Mouse (Mus musculus): ENCODE measurements around the gene Rmnd5b. TPM values are rescaled to one million over a fixed set of nuclear protein-coding genes. Genes with fewer than 3 reads are reported as not detected.
"Not testable (repeated sequence)": the region's sequence is repeated elsewhere in the genome, so short reads cannot be mapped to it uniquely, and the experiment has no call there.

Gene Rmnd5b
- polyA plus RNA-seq (2015; fragmentation: Nextera tagmentation; extraction: Ambion mirVana), result 49.3 and 49.9 TPM in 2 replicates

DNA sequence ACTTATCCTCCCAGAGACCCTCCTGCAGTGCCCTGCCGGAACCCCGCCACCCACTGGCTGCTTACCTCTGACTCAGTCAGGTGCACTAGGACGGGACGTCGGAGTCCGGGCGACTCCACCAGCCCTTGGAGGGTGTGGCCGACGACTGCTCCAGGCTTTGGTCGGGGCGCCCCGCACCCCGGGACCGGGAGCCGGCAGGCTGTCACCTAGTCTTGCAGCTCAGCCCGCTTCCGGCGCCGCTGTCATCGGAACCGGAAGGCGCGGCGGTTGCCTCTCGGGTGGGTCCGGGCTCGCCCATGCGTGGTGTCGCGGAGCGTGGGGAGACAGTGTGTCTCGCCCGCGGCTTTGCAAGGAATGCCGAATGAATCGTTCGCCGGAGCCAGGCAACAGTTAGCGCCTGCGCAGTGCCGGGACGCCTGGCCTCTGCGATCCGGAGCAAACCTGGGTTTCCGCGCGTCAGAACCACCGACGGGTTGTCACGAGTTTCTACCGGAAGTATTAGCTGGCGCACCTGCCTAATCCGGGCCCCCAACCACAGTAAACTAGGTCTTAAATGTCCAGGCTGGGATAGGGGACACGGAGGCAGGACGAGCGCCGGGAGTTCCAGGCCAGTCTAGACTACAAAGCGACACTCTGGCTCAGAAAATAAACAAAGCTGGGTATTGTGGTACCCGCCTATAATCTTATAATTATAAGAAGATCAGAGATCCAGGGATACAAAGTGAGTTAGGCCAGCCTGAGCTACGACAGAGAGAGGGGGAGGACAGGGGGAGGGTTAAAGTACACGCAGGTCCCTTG, at the start of gene Rmnd5b:
TSS of gene Rmnd5b (minus strand) at position 372 of the 798 bp plus-strand sequence.
- H3K4me1 ChIP-seq, result peaks cover 24% of the 10 kb centered on the region
- ATAC-seq (ENCODE audit: insufficient number of reproducible peaks, insufficient read depth, low FRiP score, low TSS enrichment, low read depth), result peak; percentile 62
- H3K27ac ChIP-seq, result peak within 1 kb of the TSS; percentile 85
- peak within 1 kb of the TSS; percentile 80 for H3K4me3 ChIP-seq
- H3K9ac ChIP-seq, result peak within 1 kb of the TSS; percentile 79
- H3K36me3 ChIP-seq, result no peaks in the 10 kb centered on the region
- H3K4me2 ChIP-seq, result peak within 1 kb of the TSS; percentile 81
- H3K27me3 ChIP-seq, result no peaks in the 10 kb centered on the region
- under 1% methylated on average over 61 of the region's 61 CpGs for WGBS
- no peaks in the 10 kb centered on the region for H3K9me3 ChIP-seq

- Histone ChIP-seq H3K9me3 (no peaks in the 10 kb centered on the region), H3K9ac (peak overlapping the region; percentile 41; the same call in 1 of the 2 replicates), H3K4me2 (no peak overlapping the region), H3K36me3 (peaks cover 12% of the 10 kb centered on the region), H3K27me3 (no peaks in the 10 kb centered on the region), H3K4me1 (0 out of 2 replicates have a peak, but pooled peaks cover 7% of the 10 kb centered on the region), H3K27ac (no peak overlapping the region), H3K4me3 (no peak overlapping the region)
- no peak for ATAC-seq (ENCODE audit: insufficient number of reproducible peaks, insufficient read depth, low FRiP score, low TSS enrichment, low read depth)
- 43% methylated on average over 8 of the region's 8 CpGs for WGBS
Measured at GRCm38 (mm10) chr11:51681976-51682374, 46.3 kb upstream of the Rmnd5b start.

DNA sequence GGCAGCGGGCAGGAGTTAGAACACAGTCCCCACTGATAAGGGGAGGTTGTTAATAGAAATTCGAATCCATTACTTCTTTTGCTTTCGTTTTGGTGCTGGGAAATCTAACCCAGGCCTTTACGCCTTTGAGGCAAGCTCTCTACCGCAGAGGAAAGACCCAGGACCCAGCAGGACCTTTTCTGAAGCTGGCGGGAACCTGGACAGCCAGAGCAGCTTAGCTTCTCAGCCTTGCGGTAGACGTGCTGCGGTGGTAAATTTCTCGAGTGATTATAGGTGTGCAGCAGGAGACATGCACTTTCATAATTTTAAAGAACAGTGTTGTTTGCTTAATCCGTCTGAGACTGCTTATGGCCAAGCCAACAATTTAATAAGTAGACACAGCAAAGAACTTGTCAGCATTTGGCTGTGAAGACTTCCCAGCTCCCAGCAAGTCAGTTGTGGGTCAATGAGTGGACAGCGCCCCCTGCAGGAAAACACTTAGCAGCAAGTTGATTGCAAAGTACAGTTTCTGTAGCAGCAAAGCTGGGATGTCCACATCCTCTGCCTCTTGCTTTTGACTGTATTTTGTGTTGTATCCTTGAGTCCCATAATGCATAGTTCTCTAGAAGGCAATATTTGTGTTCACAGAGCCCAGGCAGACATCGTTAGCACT, 45.8 kb upstream of the Rmnd5b start:
- Histone ChIP-seq H3K9me3 (no peaks in the 10 kb centered on the region), H3K27ac (no peak overlapping the region), H3K36me3 (peaks cover 12% of the 10 kb centered on the region), H3K27me3 (no peaks in the 10 kb centered on the region), H3K4me3 (no peak overlapping the region), H3K4me1 (0 out of 2 replicates have a peak, but pooled peaks cover 7% of the 10 kb centered on the region), H3K9ac (peak overlapping the region; percentile 41; the same call in 1 of the 2 replicates), H3K4me2 (peak overlapping the region; percentile 23; the same call in 1 of the 2 replicates)
- ATAC-seq (ENCODE audit: insufficient number of reproducible peaks, insufficient read depth, low FRiP score, low TSS enrichment, low read depth), result no peak
- 32% methylated on average over 13 of the region's 13 CpGs for WGBS

DNA sequence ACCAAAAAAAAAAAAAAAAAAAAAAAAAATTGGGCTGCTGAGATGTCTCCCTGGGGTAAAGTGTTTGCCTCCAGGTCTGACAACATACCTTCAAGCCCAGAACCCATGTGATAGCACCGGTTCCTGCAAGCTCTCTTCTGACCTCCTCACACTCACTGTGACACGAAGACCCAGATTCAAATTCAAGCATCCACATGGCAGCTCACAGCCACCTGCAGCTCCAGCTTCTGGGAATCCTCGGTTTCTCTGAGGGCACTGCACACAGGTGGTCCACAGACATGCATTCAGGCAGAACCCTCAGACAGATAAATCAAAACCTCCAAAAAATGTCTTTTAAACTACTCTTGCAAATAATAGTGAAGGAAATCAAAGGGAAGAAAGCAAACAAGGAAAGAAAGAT, 43.8 kb upstream of the Rmnd5b start:
- Histone ChIP-seq H3K27me3 (no peaks in the 10 kb centered on the region), H3K36me3 (no peaks in the 10 kb centered on the region; the same call in 1 of the 2 replicates), H3K4me1 (0 out of 2 replicates have a peak, but pooled peaks cover 7% of the 10 kb centered on the region), H3K9me3 (no peaks in the 10 kb centered on the region), H3K9ac (no peak overlapping the region), H3K4me3 (no peak overlapping the region), H3K4me2 (no peak overlapping the region), H3K27ac (no peak overlapping the region)
- WGBS, result 78% methylated on average over 3 of the region's 3 CpGs
- no peak for ATAC-seq (ENCODE audit: insufficient number of reproducible peaks, insufficient read depth, low FRiP score, low TSS enrichment, low read depth)

- Histone ChIP-seq H3K9ac (no peak overlapping the region), H3K4me2 (no peak overlapping the region), H3K4me3 (no peak overlapping the region), H3K27me3 (no peaks in the 10 kb centered on the region), H3K27ac (no peak overlapping the region), H3K9me3 (no peaks in the 10 kb centered on the region), H3K36me3 (no peaks in the 10 kb centered on the region), H3K4me1 (peaks cover 16% of the 10 kb centered on the region; the same call in 1 of the 2 replicates)
- 76% methylated on average over 6 of the region's 6 CpGs for WGBS
- no peak for ATAC-seq (ENCODE audit: insufficient number of reproducible peaks, insufficient read depth, low FRiP score, low TSS enrichment, low read depth)
Measured at GRCm38 (mm10) chr11:51677737-51678418, 42.2 kb upstream of the Rmnd5b start.

GRCm38 (mm10) chr11:51675386-51675785, 39.7 kb upstream of the Rmnd5b start:
- H3K9me3 ChIP-seq, result no peaks in the 10 kb centered on the region
- no peak for ATAC-seq (ENCODE audit: insufficient number of reproducible peaks, insufficient read depth, low FRiP score, low TSS enrichment, low read depth)
- 77% methylated on average over 5 of the region's 5 CpGs for WGBS
- H3K36me3 ChIP-seq, result no peaks in the 10 kb centered on the region
- H3K9ac ChIP-seq, result no peak overlapping the region
- peaks cover 10% of the 10 kb centered on the region; the same call in 1 of the 2 replicates for H3K4me1 ChIP-seq
- H3K4me2 ChIP-seq, result no peak overlapping the region
- H3K27ac ChIP-seq, result no peak overlapping the region
- H3K4me3 ChIP-seq, result no peak overlapping the region
- H3K27me3 ChIP-seq, result no peaks in the 10 kb centered on the region

- H3K9ac ChIP-seq, result no peak overlapping the region; the same call in 1 of the 2 replicates
- peak overlapping the region; percentile 57; the same call in 1 of the 2 replicates for H3K27ac ChIP-seq
- H3K36me3 ChIP-seq, result no peaks in the 10 kb centered on the region
- ATAC-seq (ENCODE audit: insufficient number of reproducible peaks, insufficient read depth, low FRiP score, low TSS enrichment, low read depth), result no peak
- H3K4me1 ChIP-seq, result peaks cover 10% of the 10 kb centered on the region; the same call in 1 of the 2 replicates
- 73% methylated on average over 9 of the region's 9 CpGs for WGBS
- H3K9me3 ChIP-seq, result no peaks in the 10 kb centered on the region
- no peak overlapping the region for H3K4me2 ChIP-seq
- H3K27me3 ChIP-seq, result no peaks in the 10 kb centered on the region
- H3K4me3 ChIP-seq, result no peak overlapping the region
Measured at GRCm38 (mm10) chr11:51673291-51673690, 37.6 kb upstream of the Rmnd5b start.

DNA sequence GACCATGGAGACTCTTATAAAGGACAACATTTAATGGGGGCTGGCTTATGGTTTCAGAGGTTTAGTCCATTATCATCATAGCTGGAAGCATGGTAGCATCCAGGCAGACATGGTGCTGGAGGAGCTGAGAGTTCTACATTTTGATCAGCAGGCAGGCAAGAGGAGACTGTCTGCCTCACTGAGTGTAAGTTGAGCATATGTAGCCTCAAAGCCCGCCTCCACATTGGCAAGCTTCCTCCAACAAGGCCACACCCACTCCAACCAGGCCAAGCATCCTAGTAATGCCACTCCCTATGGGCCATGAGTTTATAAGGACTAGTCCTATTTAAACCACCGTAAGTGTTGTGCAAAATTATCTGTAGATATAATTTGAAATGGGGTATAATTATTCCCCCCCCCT, 35.7 kb upstream of the Rmnd5b start:
- H3K4me2 ChIP-seq, result no peak overlapping the region
- no peak for ATAC-seq (ENCODE audit: insufficient number of reproducible peaks, insufficient read depth, low FRiP score, low TSS enrichment, low read depth)
- WGBS, result 81% methylated on average over 2 of the region's 2 CpGs
- H3K27me3 ChIP-seq, result no peaks in the 10 kb centered on the region
- H3K4me3 ChIP-seq, result no peak overlapping the region
- H3K36me3 ChIP-seq, result no peaks in the 10 kb centered on the region
- no peak overlapping the region for H3K9ac ChIP-seq
- H3K9me3 ChIP-seq, result no peaks in the 10 kb centered on the region
- no peak overlapping the region for H3K27ac ChIP-seq
- H3K4me1 ChIP-seq, result peaks cover 10% of the 10 kb centered on the region; the same call in 1 of the 2 replicates

GRCm38 (mm10) chr11:51670846-51671245, 35.1 kb upstream of the Rmnd5b start:
- 94% methylated on average over 7 of the region's 7 CpGs for WGBS
- ATAC-seq (ENCODE audit: insufficient number of reproducible peaks, insufficient read depth, low FRiP score, low TSS enrichment, low read depth), result no peak
- Histone ChIP-seq H3K9me3 (no peaks in the 10 kb centered on the region), H3K4me2 (no peak overlapping the region), H3K9ac (no peak overlapping the region), H3K27me3 (no peaks in the 10 kb centered on the region), H3K36me3 (no peaks in the 10 kb centered on the region), H3K27ac (no peak overlapping the region), H3K4me1 (peaks cover 10% of the 10 kb centered on the region; the same call in 1 of the 2 replicates), H3K4me3 (no peak overlapping the region)

GRCm38 (mm10) chr11:51664747-51665146, 29.1 kb upstream of the Rmnd5b start:
- H3K4me2 ChIP-seq; H3K36me3 ChIP-seq; H3K4me3 ChIP-seq; H3K27me3 ChIP-seq; H3K27ac ChIP-seq; H3K9me3 ChIP-seq; H3K4me1 ChIP-seq; ATAC-seq (ENCODE audit: insufficient number of reproducible peaks, insufficient read depth, low FRiP score, low TSS enrichment, low read depth); H3K9ac ChIP-seq: not testable (repeated sequence)
- WGBS, result 96% methylated on average over 7 of the region's 7 CpGs

DNA sequence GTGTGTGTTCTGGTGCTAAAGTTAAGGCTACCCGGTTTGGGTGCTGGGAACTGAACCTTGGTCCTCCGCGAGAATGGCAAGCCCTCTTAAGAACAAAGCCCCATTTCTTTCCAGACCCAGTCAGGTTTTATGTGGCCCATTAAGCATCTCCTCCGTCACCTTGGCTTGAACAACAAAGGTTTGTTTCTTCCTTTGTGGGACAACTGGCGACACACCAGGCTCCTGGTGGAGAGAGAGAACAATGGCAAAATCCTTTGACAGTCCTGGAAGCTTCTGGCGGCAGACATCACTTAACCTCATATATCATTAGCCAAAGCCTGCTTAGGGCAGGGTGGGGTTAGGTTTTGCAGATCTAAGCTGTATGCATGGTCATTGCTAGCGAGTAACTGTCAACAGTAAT, 26.9 kb upstream of the Rmnd5b start:
- no peaks in the 10 kb centered on the region for H3K9me3 ChIP-seq
- H3K27me3 ChIP-seq, result no peaks in the 10 kb centered on the region
- no peak overlapping the region for H3K4me2 ChIP-seq
- H3K4me3 ChIP-seq, result no peak overlapping the region
- WGBS, result 82% methylated on average over 7 of the region's 7 CpGs
- no peak for ATAC-seq (ENCODE audit: insufficient number of reproducible peaks, insufficient read depth, low FRiP score, low TSS enrichment, low read depth)
- H3K36me3 ChIP-seq, result no peaks in the 10 kb centered on the region
- H3K27ac ChIP-seq, result no peak overlapping the region
- H3K9ac ChIP-seq, result no peak overlapping the region
- H3K4me1 ChIP-seq, result peaks cover 19% of the 10 kb centered on the region

Data from embryonic facial prominence, embryonic 13.5 days (tissue).